Mouse (Mus musculus) R1 (cell line): ENCODE measurements at regions not wholly inside any gene's neighbourhood (a gene's known extent, or its start where the extent isn't known, plus 50 kb on each side); places are given as distances from the start of the nearest gene placed in this dataset.

Experiments
- DNase-seq: peaks from one replicate; pipeline ENCODE4 v3.0.0-alpha.2; 2018; ENCODE audit warnings: low read depth, low spot score

DNA sequence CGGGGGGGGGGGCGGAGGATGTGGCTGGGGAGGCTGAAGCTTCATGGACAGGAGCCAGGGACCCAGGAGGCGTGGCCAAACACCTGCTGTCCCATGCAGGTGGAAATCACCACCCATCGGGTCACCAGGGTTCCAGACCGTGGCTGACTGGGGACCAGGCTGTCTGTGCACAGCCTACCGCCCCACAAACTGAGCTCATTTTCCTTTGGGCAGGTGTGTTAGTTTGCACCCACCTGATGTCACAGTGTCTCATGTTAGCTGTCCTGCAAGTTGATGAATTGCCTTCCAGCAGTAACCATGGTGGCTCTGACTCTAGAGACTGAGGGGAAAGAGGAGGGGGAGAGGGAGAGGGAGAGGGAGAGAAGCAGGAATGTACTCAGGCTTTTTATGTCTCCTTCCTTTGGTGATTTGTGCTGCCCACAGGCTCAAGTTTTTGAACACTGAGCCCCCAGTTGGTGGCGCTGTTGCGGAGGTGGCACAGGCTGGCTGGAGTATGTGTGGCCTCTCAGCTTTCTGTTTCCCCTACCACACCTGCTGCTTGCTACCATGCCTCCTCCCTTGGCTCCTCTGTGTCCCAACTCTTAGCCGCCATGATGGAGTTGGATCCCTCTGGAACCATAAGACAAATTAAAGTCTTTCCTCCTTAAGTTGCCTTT, 107.8 kb upstream of the Man2a1 start:
- DNase-seq: peak; percentile 69

DNA sequence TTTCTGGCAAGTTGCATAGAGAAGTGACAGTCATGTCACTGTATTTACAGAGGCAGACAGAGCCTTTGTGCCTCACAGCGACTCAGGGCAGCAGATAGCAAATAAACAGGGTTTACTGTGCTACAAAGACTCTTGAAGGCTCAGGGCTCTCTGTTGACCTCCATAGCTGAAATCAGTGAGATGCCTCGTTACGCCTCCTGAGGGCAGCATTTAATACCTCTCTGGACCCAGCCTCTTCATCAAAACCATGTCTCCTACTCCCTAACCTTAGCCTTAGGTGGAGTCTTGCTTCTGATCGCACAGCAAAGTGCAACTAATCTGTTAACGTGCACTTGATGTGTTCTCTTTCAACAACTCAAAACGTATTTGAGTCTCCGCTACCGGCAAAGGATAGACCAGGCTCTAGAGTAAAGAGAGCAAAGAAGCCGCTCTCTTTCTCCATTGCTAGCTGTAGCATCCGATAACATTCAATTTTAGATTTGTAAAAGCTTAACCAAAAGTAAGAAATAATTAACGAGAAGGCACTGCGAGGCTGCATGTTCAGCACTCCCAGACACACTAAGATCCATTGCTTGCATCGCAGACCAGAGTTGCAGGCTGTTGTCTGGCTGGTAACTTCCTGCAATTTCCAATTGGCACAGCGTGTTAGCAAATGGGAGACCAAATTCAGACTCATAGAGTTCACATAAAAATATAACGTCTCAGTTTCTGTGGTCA, 101.1 kb upstream of the Man2a1 start:
- peak; percentile 42 for DNase-seq

DNA sequence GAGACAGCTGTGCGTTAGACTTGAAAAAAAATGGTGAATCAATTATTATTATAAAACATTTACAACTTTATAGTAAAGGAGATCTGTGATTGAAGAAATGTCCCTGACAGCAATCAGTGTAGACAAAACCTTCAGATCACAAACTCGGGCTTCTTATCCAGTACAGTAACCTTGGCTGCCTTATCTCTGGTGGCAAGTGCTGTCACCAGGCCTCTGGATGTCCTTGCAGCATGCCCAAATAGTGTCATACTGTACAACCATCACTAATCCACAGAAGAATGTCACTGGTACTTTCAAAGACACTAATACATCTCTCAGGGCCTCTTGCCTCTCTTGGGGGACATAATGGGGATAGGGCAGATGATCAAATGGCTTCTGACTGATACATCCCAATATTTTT, 98.2 kb upstream of the Man2a1 start:
- no peak for DNase-seq

DNA sequence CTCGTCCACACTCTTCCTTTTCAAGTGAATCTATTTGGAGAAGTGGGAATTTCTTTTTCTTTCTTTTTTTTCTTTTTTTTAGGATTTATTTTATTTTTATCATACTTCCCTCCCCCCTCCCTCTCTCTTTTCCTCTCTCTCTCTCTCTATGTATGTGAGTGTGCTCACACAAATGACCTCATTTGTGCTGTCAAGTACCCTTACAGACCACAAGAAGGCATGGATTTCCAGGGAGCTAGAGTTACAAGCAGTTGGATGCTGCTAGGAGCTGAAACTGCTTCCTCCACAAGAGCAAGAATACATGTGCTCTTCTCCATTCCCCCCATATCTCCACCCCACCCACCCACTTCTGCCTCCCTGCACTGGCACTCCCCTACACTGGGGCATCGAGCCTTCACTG, 94.6 kb upstream of the Man2a1 start:
- DNase-seq: no peak

DNA sequence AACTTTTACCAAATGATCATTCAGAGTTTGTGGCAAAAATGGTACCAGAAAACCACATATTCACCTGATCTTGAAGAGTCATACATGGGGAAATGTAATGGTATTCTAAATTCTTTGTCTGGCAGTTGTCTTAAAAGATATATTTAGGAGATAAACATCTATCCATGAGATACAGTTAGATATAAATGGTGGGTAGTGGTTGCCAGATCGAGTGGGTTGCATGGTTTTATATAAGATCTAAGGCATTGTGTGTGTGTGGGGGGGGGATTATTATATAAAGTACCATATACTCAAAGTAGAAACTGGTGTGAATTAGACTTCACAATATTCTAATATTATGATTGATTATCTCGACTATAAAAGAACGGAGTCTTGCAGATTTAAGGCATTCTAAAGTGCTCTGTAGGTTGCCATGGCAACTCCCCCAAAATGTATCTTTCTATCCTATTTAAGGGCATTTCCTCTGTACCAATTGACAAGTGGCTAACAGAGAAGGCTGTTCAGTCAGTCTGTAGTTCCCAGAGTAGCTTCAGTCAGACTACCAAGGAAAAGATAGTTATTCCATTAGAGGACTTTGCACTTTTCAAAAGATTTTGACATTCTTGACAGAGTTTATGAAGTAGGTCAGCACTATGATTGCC, 89.3 kb upstream of the Man2a1 start:
- no peak for DNase-seq

DNA sequence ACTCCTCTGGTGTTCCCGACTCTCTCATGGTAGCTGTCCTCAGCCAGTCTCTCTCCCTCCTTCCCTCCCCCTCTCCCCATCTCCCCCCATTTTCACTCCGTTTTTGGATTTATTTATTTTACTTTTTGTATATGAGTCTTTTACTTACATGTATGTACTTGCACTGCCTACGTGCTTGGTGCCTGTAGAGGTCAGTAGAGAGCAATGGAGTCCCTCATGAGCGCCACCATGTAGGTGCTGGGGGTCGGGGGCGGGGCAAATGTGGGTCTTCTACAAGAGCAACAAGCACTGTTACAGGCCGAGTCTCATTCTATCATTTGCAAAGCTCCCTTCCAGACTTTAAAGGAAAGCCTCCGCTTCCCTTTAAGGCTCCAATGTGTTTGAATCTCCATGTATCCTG, 78.3 kb upstream of the Man2a1 start:
- peak; percentile 74 for DNase-seq

DNA sequence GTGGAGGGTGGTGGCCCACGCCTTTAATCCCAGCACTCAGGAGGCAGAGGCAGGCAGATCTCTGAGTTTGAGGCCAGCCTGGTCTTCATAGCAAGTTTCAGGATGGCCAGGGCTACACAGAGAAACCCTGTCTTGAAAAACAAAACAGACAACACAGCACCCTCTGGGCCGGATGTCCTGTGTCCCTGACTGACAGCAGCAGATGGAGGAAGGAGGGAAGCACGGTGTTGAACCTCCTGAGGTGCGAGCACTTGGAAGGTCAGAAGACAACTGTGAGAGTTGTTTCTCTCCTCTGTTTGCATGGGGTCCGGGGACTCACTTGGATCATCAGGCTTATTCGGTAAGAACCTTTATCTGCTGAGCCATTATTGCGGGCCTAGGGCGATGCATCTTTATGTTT, 76.6 kb upstream of the Man2a1 start:
- DNase-seq: no peak

DNA sequence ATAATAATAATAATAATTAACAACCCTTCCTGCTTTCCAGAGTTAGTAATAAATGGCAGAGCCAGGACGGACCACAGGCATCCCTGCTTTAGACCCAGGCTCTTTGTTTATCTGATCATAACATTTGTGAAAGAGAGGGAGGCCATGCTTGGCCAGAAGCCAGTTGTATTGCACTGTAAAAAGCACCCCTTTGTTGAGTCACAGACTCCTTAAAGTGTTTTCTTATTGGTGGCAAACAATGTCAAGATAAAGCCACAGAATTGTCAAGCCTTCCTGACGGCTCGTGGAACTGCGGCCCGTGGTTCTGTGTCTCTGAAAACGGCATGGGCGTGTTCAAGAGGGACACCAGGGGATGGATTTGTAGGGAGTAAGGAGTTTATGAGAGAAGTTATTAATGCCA, 72.7 kb upstream of the Man2a1 start:
- no peak for DNase-seq

DNA sequence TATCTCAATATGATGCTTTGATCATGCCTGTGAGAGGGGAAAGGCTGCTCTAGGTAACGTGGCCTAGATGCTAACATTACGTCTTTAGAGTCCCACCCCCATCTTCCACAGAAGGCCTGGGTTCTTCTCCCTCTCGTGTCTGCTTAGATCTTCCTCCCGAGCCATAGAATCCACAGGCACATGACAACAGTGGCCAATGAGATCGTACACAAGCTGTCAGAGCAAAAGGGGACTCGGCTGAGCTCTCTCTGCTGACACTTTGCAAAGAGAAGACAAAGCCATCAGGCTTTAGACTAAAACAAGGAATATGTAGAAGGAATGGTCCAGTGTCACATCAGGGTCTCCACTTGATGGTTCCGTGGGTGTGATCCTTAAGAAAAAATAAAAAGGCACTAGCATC, 72.1 kb upstream of the Man2a1 start:
- DNase-seq: no peak

DNA sequence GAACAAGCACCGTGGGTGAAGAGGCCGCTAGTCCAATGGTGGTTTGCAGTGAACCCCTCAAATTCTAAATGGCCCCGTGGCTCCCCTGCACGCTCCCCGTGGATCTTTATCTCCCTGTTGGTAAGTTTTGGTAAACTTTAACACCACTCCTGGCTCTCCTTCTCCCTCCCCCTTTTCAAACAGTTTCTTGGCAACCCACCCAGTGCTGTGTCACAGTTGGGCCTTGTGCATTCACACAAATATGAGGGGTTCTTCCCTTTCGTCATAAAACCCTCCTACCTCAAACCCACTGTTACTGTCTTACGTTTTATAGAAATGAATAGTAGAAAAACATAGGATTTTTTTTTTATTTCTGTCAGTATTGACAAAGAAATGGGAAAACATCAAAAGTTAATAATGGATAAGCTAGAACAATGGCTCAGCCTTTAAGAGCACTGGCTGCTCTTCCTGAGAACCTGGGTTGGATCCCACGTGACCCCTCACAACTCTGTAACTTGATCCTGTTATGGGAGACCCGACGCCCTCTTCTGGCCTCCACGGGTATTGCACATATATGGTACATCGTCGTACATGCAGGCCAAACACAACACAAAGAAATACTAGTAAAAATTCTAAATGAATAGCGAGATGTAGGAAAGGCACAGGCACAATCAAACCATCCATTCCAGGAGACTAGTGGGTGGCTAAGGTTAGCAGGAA, 71.1 kb upstream of the Man2a1 start:
- DNase-seq: peak; percentile 89

DNA sequence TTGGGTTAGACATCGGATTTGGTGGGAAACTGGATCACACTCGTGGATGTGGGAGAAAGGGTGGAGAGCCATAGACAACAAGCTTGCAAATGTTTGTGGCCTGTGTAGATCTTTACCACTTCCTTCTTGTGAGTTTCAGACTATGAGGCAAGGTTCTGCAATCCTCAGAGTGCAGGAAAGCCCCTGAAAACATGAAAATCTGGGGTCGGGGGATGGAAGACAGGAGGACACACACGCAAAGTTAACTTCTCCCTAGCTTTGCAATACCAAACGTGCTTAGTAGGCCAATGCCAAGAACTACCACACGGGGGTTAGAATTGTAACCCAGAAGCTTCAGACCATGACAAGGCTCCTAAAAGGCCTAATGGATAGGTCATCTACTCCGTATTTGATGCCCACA, 69.4 kb upstream of the Man2a1 start:
- DNase-seq: no peak

DNA sequence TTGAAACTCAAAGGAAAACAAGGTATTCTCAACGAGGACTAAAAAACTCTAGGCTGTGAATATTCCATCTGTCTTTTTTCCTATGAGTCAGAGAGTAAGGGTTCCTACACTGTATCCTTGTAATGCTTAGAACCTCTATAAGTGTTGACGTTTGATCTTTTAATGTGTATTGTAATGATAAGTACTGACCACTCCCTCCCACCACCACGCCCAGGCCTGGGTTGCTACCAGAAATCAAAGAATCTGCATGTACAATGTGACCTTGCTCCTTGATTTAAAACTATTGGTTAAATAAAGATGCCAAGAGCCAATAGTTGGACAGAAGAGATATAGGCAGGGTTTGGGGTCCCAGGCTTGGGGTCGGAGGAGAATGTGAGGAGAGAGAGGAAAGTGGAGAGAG, 66.2 kb upstream of the Man2a1 start:
- peak; percentile 54 for DNase-seq

DNA sequence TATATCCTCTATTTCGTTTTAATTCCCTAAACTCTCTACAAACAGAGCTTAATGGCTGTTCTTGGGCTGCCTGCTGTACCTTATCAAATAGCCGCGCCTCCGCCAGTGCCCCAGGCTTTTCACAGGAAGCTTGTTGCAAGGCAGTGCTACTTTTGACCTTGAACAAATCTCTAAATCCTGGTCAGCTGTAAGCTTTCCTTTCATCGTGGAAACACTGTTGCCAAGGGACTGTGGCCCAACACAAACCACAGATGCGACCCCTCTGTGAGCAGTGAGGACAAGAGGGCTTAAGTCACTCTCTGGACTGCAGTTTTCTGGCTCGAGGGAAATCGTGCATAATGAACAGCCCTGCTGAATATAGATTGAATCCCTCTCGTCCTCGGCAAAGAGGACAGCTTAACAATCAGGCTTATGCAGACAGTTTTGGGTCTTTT, 62.0 kb upstream of the Man2a1 start:
- peak; percentile 60 for DNase-seq

DNA sequence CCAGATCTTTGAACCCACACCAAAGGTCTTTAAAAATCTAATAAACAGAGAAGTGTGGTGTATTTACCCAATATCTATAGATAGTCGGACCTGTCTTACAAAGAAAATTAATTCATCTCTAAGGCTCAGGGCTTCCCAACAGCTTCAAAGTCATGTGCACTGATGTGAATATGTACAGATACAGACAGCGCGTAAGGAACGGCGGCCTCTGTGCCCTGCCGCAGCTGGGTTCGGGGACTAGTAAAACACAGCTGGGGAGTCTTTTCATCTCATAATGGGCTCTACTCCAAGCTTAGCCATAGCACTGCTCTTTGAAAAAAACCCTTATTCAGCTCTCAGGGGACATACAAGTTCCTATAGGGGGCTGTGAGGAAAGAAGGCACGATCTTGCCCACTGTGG, 60.1 kb upstream of the Man2a1 start:
- DNase-seq: no peak

DNA sequence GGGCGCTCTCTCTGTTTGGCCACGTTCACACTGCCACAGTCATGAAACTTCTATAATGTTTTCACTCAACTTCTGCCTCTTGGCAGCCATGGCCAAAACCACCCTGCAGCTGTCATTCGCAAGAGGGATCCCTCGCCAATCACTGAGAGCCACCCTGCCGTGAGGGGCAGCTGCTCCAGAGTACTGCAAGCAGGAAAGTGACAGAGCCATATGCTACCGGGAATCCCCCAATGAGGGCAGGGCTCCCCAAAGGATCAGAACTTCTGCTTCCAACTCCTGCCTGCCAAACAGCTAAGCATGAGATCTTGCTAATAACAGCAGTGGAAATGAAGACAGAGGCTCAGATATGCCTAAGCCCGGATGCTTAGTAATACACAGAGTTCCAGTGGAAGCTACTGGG, 52.0 kb upstream of the Man2a1 start:
- no peak for DNase-seq

DNA sequence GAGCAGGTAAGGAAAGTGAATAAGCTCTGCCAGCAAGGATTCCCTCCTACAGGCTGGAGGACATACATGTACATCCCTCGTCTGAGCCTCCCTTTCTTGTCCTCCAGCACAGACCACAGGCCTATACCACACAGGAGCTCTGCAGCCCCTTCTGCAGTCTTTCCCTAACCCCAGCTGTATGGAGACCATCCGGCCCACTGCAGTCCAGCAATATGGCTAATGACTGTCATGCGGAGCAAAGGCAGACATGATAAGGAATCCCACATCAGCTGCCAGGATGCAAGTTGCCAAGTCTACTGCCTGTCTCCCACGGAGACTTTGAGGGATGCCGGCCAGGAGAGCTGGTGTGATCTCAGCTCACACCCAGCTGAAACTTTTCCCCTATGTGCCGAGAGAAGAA, 50.5 kb upstream of the Man2a1 start:
- DNase-seq: no peak
